Mouse (Mus musculus): Measurements from ENCODE around the gene Gm21118.
"Not testable (repeated sequence)": the region's sequence is repeated elsewhere in the genome, so short reads cannot be mapped to it uniquely, and the experiment has no call there.

Gm21118 gene

GRCm38 (mm10) chrY:70273542-70273941, at the start of gene Gm21118:
TSS of gene Gm21118 (minus strand) at chrY:70273642.
- not testable (repeated sequence) for DNase-seq (ENCODE audit: low spot score)

- not testable (repeated sequence) for DNase-seq (ENCODE audit: low spot score)
Measured at GRCm38 (mm10) chrY:70303187-70303586, 29.7 kb upstream of the Gm21118 start, which contains the start of the genes Gm29423 and Gm29644. TSS of gene Gm29423 (minus strand) at chrY:70303287. TSS of gene Gm29644 (minus strand) at chrY:70303343.
